Mouse (Mus musculus) liver, adult 2 months (tissue): ENCODE measurements around the gene Dapk3. TPM values are rescaled to one million over a fixed set of nuclear protein-coding genes. Genes with fewer than 3 reads are reported as not detected.

Experiments
- DNase-seq: peaks from one replicate; pipeline ENCODE4 v3.0.0-alpha.2; 2011; ENCODE audit warnings: low read depth, low spot score; ENCODE audit errors: extremely low read depth
- H3K27ac ChIP-seq: fragments of 200-500 bp; replicated peaks from 2 replicates; pipeline ENCODE4 v1.5.1; 2012; ENCODE audit warnings: low read depth, mild to moderate bottlenecking, control low read depth, inconsistent platforms, low read length; ENCODE audit not compliant: insufficient read depth
- H3K27me3 ChIP-seq: fragments of 200-500 bp; 2 replicates; pipeline ENCODE4 v1.6.1; 2012; ENCODE audit warnings: mild to moderate bottlenecking, moderate library complexity, low read length, inconsistent platforms; ENCODE audit not compliant: control insufficient read depth, insufficient read depth
- H3K36me3 ChIP-seq: fragments of 200-500 bp; 2 replicates; pipeline ENCODE4 v1.6.1; 2012; ENCODE audit warnings: low read length, inconsistent platforms; ENCODE audit not compliant: control insufficient read depth, insufficient read depth
- H3K4me1 ChIP-seq: fragments of 200-500 bp; 2 replicates; pipeline ENCODE4 v1.6.1; 2011; ENCODE audit warnings: low read length; ENCODE audit not compliant: control insufficient read depth, insufficient read depth
- H3K4me3 ChIP-seq: fragments of 200-500 bp; 2 replicates; pipeline ENCODE4 v1.5.1; 2011; ENCODE audit warnings: low read depth, mild to moderate bottlenecking, control low read depth, low read length, moderate library complexity; ENCODE audit not compliant: insufficient read depth
- H3K79me2 ChIP-seq: fragments of 200-500 bp; 2 replicates; pipeline ENCODE4 v1.6.1; 2012; ENCODE audit warnings: inconsistent platforms, mild to moderate bottlenecking, low read length, moderate library complexity; ENCODE audit not compliant: control insufficient read depth, insufficient read depth
- H3K9ac ChIP-seq: fragments of 200-500 bp; 2 replicates; pipeline ENCODE4 v1.6.1; 2012; ENCODE audit warnings: low read depth, mild to moderate bottlenecking, control low read depth, inconsistent platforms, low read length
- CTCF ChIP-seq: fragments of 200-500 bp; IDR thresholded peaks from 2 replicates; pipeline ENCODE4 v1.5.1; 2011; ENCODE audit warnings: low read depth, low read length, control low read depth
- POLR2A ChIP-seq: fragments of 200-500 bp; IDR thresholded peaks from 2 replicates; pipeline ENCODE4 v1.6.1; 2011; ENCODE audit warnings: low read length, control low read depth; ENCODE audit not compliant: insufficient read depth; ENCODE audit errors: extremely low read depth
- WGBS: fragments of 180-500 bp; shearing (Covaris S2); methylation state at CpG from one replicate; pipeline ENCODE4 v1.1.7; 2018; 5-methylcytosine and 5-hydroxymethylcytosine counted together
- polyA plus RNA-seq: library from polyadenylated mRNA; depleted of rRNA; stranded (reverse); fragments of >200 nt; gene quantifications from 2 replicates; pipeline ENCODE4 v1.2.3, GENCODE M21; 2012; rRNA removed
- total RNA-seq: library from RNA; depleted of rRNA; stranded (reverse); fragments of >200 nt; gene quantifications from 2 replicates; pipeline ENCODE4 v1.2.3, GENCODE M21; 2014; rRNA removed

Gene Dapk3
- total RNA-seq (14.1 and 16.0 TPM in 2 replicates), polyA plus RNA-seq (42.5 and 44.2 TPM in 2 replicates)

DNA sequence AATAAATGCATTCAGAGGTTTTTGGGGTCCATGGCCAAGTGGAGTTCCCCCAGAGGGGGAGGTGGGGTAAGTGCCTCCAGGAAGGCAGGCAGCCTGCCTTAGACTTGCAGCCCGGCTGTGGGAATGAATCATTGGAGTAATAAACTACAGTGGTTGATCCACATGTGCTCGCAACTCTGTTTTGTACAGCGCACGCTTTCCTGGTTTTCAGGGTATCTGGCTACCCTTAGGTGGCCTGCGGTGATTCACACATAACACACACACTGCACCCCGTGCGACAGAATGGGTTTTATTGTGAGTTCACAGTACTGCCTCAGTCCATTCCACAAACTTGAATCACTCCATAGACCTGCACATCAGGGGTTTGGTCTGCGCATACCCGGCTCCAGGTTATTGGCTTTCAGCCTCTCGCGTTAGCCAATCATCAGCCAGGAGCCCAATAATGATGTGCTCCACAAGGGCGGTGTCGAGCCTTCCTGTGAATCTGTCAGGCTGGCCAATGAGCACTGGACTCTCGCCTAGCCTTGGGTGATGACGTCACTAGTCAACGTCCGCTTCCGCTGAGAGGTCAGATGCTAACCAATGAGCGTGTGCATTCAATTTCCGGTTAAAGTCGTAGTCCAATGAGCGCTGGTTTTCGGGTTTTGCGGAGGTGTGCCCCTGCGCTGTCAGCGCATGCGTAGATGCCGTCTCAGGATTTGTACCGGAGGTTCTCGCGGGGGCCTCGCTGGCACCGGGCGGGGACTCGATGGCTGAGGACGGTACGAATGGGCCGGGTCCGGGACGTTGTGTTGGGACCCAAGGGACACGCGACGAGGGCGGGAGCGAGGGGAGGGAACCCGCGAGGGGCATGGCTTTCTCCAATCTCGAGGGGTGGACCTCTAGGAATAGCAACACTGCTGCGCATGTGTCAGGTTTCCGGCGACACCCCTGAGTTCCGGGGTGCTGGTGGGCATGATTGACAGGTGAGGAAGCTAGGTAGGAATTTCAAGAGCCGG lies at the start of gene Dapk3:
Gene Dapk3, plus strand, starts transcription at position 670 of the 998 bp plus-strand sequence.
- Histone ChIP-seq H3K27ac (peak within 1 kb of the TSS; percentile 64), H3K27me3 (no peaks in the 10 kb centered on the region), H3K4me3 (peak within 1 kb of the TSS; percentile 66), H3K9ac (peak within 1 kb of the TSS; percentile 76), H3K36me3 (peaks cover 43% of the 10 kb centered on the region), H3K79me2 (peaks cover 18% of the 10 kb centered on the region), H3K4me1 (peaks cover 19% of the 10 kb centered on the region)
- 8% methylated on average over 53 of the region's 53 CpGs for WGBS
- TF ChIP-seq CTCF (no peak), POLR2A (peak; percentile 29)
- peak; percentile 99 for DNase-seq

DNA sequence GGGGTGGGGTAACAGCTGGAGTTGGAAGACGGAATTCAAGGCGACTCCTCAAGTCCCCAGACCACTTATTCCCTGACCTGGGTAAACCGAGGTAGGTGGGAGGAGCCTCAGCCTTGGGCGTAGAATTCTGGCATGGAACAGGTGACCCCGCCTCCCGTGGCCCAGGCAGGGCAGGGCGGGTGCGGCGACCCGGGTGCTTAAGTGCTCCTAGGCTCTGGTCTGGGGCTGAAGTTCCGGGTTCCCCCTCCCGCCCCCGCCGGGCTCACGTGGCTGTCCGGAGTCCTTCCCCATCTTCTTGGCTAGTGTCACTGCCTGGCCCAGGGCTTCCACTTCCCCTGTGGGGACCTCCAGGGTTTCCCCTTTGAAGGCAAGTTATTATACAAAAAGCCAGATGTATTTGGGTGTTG lies 48.6 kb upstream of the Dapk3 start:
- H3K4me3 ChIP-seq, result peak overlapping the region; percentile 24; the same call in 1 of the 2 replicates
- H3K79me2 ChIP-seq, result peaks cover 15% of the 10 kb centered on the region; the same call in 1 of the 2 replicates
- DNase-seq, result peak; percentile 60
- no peaks in the 10 kb centered on the region for H3K36me3 ChIP-seq
- H3K27ac ChIP-seq, result peak overlapping the region; percentile 56
- H3K9ac ChIP-seq, result peak overlapping the region; percentile 32
- 20% methylated on average over 16 of the region's 16 CpGs for WGBS
- H3K4me1 ChIP-seq, result peaks cover 13% of the 10 kb centered on the region
- no peaks in the 10 kb centered on the region for H3K27me3 ChIP-seq
- TF ChIP-seq POLR2A (0 out of 2 replicates have a peak, but pooled peaks have one; percentile 11), CTCF (no peak)

- 5% methylated on average over 40 of the region's 41 CpGs for WGBS
These were observed 47.7 kb upstream of the Dapk3 start, which contains the start of gene Zbtb7a for GRCm38 (mm10) chr10:81134966-81135681. Gene Zbtb7a (plus strand): TSS chr10:81135220.

DNA sequence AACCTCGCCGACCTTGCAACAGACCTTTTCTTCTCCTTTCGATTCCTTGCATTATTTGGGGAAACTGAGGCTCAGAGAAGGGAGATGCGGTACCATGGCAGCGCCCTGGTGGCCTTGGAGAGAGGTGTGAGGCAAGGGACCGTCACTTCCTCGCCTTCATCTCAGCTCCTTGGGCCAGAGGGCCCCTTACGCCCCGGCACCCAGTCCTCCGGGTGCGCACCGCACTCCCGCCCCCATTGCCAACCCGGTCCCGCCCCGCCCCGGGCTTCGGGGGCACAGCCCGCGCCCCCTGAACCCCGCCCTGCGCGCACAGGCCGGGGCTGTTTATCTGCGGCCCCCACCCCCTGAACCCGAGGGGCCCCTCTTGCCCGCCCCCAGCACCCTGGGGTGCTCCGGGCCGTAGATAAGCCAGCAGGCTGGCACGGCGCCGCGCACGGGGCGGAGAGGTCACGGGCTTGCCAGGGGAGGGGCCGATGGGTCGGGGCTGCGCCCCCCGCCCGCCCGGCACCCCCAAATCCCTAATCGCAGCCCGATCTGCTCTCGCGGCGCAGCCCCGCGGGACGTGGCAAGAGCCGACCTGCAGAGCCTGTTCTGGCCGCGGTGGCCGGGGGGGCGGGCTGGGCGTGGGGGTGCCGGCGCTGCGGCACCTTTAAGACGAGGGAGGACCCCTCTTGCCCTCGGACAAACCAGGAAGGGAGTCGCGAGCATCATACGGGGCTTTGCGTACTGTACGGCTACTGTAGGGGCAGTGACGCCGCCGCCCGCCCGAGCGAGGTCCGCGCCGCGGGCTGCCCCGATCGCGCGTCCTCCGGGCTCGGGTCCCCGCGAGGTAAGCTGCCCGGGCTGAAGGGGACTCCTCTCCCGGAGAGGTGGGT lies 46.7 kb upstream of the Dapk3 start:
- Histone ChIP-seq H3K79me2 (peaks cover 34% of the 10 kb centered on the region), H3K27me3 (no peaks in the 10 kb centered on the region), H3K27ac (peak overlapping the region; percentile 99), H3K4me3 (peak overlapping the region; percentile 97), H3K4me1 (peaks cover 22% of the 10 kb centered on the region), H3K9ac (peak overlapping the region; percentile 96), H3K36me3 (no peaks in the 10 kb centered on the region)
- WGBS, result under 1% methylated on average over 71 of the region's 86 CpGs
- peak; percentile 70 for DNase-seq
- TF ChIP-seq POLR2A (peak; percentile 60; the same call in 1 of the 2 replicates), CTCF (no peak)

More at GRCm38 (mm10) chr10:81134966-81135681, 47.7 kb upstream of the Dapk3 start, which contains the start of gene Zbtb7a:
- Histone ChIP-seq H3K36me3 (no peaks in the 10 kb centered on the region), H3K27me3 (no peaks in the 10 kb centered on the region), H3K4me1 (peaks cover 14% of the 10 kb centered on the region), H3K79me2 (peaks cover 24% of the 10 kb centered on the region), H3K27ac (peak within 1 kb of the TSS; percentile 99), H3K4me3 (peak within 1 kb of the TSS; percentile 97), H3K9ac (peak within 1 kb of the TSS; percentile 96)
- no peak for DNase-seq
- TF ChIP-seq CTCF (no peak), POLR2A (0 out of 2 replicates have a peak, but pooled peaks have one; percentile 3)

- H3K27ac ChIP-seq, result peak overlapping the region; percentile 99
- peak overlapping the region; percentile 96 for H3K9ac ChIP-seq
- H3K27me3 ChIP-seq, result no peaks in the 10 kb centered on the region
- H3K4me3 ChIP-seq, result peak overlapping the region; percentile 97
- 2% methylated on average over 43 of the region's 50 CpGs for WGBS
- TF ChIP-seq POLR2A (peak; percentile 35; the same call in 1 of the 2 replicates), CTCF (no peak)
- H3K4me1 ChIP-seq, result peaks cover 22% of the 10 kb centered on the region
- peaks cover 41% of the 10 kb centered on the region for H3K79me2 ChIP-seq
- no peaks in the 10 kb centered on the region for H3K36me3 ChIP-seq
- DNase-seq, result peak; percentile 71
These were observed 46.0 kb upstream of the Dapk3 start for GRCm38 (mm10) chr10:81136706-81137231.
